Mouse (Mus musculus): ENCODE data around the gene Hcfc1r1. TPM values are rescaled to one million over a fixed set of nuclear protein-coding genes. Genes with fewer than 3 reads are reported as not detected.

Hcfc1r1 gene
- polyA plus RNA-seq, 1 experiment = 145 TPM

- peak overlapping the region; percentile 63; the same call in 1 of the 2 replicates for H3K4me3 ChIP-seq (ENCODE audit: low read depth, low read length)
- no peak overlapping the region for H3K27ac ChIP-seq (ENCODE audit: insufficient read depth, low read length)
- H3K9me3 ChIP-seq (replicated peaks; ENCODE audit: control insufficient read depth, insufficient read depth, low read length, poor library complexity, severe bottlenecking) = no peaks in the 10 kb centered on the region
- 0 out of 2 replicates have a peak, but pooled peaks cover 6% of the 10 kb centered on the region for H3K36me3 ChIP-seq (ENCODE audit: control insufficient read depth, insufficient read depth, low read length, poor library complexity, severe bottlenecking)
- peaks cover 12% of the 10 kb centered on the region for H3K4me1 ChIP-seq (ENCODE audit: control insufficient read depth, insufficient read depth, low read length)
- H3K27me3 ChIP-seq (ENCODE audit: control insufficient read depth, insufficient read depth, low read length, poor library complexity, severe bottlenecking) = no peaks in the 10 kb centered on the region
- H3K9ac ChIP-seq (ENCODE audit: low read depth, poor library complexity, severe bottlenecking) = no peak overlapping the region
- TF ChIP-seq EP300 (IDR thresholded peaks at IDR 0.05; ENCODE audit: insufficient read depth, low read depth, low read length) (no peak), CTCF (IDR thresholded peaks at IDR 0.05; ENCODE audit: low read depth, low read length) (no peak), POLR2A (IDR thresholded peaks at IDR 0.05; ENCODE audit: insufficient read depth, low read length) (no peak)
Measured at GRCm38 (mm10) chr17:23682530-23682929, 9.1 kb downstream of the Hcfc1r1 start.

GRCm38 (mm10) chr17:23683226-23683625 is 9.8 kb downstream of the Hcfc1r1 start:
- Histone ChIP-seq H3K9ac (ENCODE audit: low read depth, poor library complexity, severe bottlenecking) (peak overlapping the region; percentile 4; the same call in 1 of the 2 replicates), H3K4me3 (ENCODE audit: low read depth, low read length) (peak overlapping the region; percentile 63)
- TF ChIP-seq EP300 (IDR thresholded peaks at IDR 0.05; ENCODE audit: insufficient read depth, low read depth, low read length) (no peak), CTCF (IDR thresholded peaks at IDR 0.05; ENCODE audit: low read depth, low read length) (no peak), POLR2A (IDR thresholded peaks at IDR 0.05; ENCODE audit: insufficient read depth, low read length) (no peak)

GRCm38 (mm10) chr17:23683856-23684672 is 10.7 kb downstream of the Hcfc1r1 start, which contains the start of gene Cldn9:
TSS of gene Cldn9 (minus strand) at chr17:23684026.
- Histone ChIP-seq H3K9ac (ENCODE audit: low read depth, poor library complexity, severe bottlenecking) (peak within 1 kb of the TSS; percentile 10; the same call in 1 of the 2 replicates), H3K27ac (ENCODE audit: insufficient read depth, low read length) (peak within 1 kb of the TSS; percentile 7; the same call in 1 of the 2 replicates), H3K4me3 (ENCODE audit: low read depth, low read length) (peak within 1 kb of the TSS; percentile 63), H3K27me3 (ENCODE audit: control insufficient read depth, insufficient read depth, low read length, poor library complexity, severe bottlenecking) (no peaks in the 10 kb centered on the region), H3K9me3 (replicated peaks; ENCODE audit: control insufficient read depth, insufficient read depth, low read length, poor library complexity, severe bottlenecking) (no peaks in the 10 kb centered on the region), H3K4me1 (ENCODE audit: control insufficient read depth, insufficient read depth, low read length) (peaks cover 12% of the 10 kb centered on the region), H3K36me3 (ENCODE audit: control insufficient read depth, insufficient read depth, low read length, poor library complexity, severe bottlenecking) (0 out of 2 replicates have a peak, but pooled peaks cover 6% of the 10 kb centered on the region)
- TF ChIP-seq POLR2A (IDR thresholded peaks at IDR 0.05; ENCODE audit: insufficient read depth, low read length) = no peak
- TF ChIP-seq EP300 (IDR thresholded peaks at IDR 0.05; ENCODE audit: insufficient read depth, low read depth, low read length) = no peak
- TF ChIP-seq CTCF (IDR thresholded peaks at IDR 0.05; ENCODE audit: low read depth, low read length) = no peak

More at GRCm38 (mm10) chr17:23683226-23683625, 9.8 kb downstream of the Hcfc1r1 start:
- Histone ChIP-seq H3K9me3 (replicated peaks; ENCODE audit: control insufficient read depth, insufficient read depth, low read length, poor library complexity, severe bottlenecking) (no peaks in the 10 kb centered on the region), H3K36me3 (ENCODE audit: control insufficient read depth, insufficient read depth, low read length, poor library complexity, severe bottlenecking) (0 out of 2 replicates have a peak, but pooled peaks cover 6% of the 10 kb centered on the region), H3K27me3 (ENCODE audit: control insufficient read depth, insufficient read depth, low read length, poor library complexity, severe bottlenecking) (no peaks in the 10 kb centered on the region), H3K27ac (ENCODE audit: insufficient read depth, low read length) (no peak overlapping the region), H3K4me1 (ENCODE audit: control insufficient read depth, insufficient read depth, low read length) (peaks cover 12% of the 10 kb centered on the region)

- Histone ChIP-seq H3K36me3 (ENCODE audit: control insufficient read depth, insufficient read depth, low read length, poor library complexity, severe bottlenecking) (no peaks in the 10 kb centered on the region), H3K27me3 (ENCODE audit: control insufficient read depth, insufficient read depth, low read length, poor library complexity, severe bottlenecking) (no peaks in the 10 kb centered on the region), H3K4me1 (ENCODE audit: control insufficient read depth, insufficient read depth, low read length) (peaks cover 10% of the 10 kb centered on the region), H3K27ac (ENCODE audit: insufficient read depth, low read length) (peak overlapping the region; percentile 91), H3K4me3 (ENCODE audit: low read depth, low read length) (no peak overlapping the region), H3K9ac (ENCODE audit: low read depth, poor library complexity, severe bottlenecking) (no peak overlapping the region), H3K9me3 (replicated peaks; ENCODE audit: control insufficient read depth, insufficient read depth, low read length, poor library complexity, severe bottlenecking) (no peaks in the 10 kb centered on the region)
- TF ChIP-seq EP300 (IDR thresholded peaks at IDR 0.05; ENCODE audit: insufficient read depth, low read depth, low read length) (peak; percentile 92), CTCF (IDR thresholded peaks at IDR 0.05; ENCODE audit: low read depth, low read length) (no peak)
Measured at GRCm38 (mm10) chr17:23694491-23694890, 21.1 kb downstream of the Hcfc1r1 start.

- Histone ChIP-seq H3K9ac (ENCODE audit: low read depth, poor library complexity, severe bottlenecking) (peak overlapping the region; percentile 13; the same call in 1 of the 2 replicates), H3K9me3 (replicated peaks; ENCODE audit: control insufficient read depth, insufficient read depth, low read length, poor library complexity, severe bottlenecking) (no peaks in the 10 kb centered on the region), H3K27ac (ENCODE audit: insufficient read depth, low read length) (peak overlapping the region; percentile 55), H3K36me3 (ENCODE audit: control insufficient read depth, insufficient read depth, low read length, poor library complexity, severe bottlenecking) (no peaks in the 10 kb centered on the region), H3K27me3 (ENCODE audit: control insufficient read depth, insufficient read depth, low read length, poor library complexity, severe bottlenecking) (no peaks in the 10 kb centered on the region), H3K4me3 (ENCODE audit: low read depth, low read length) (no peak overlapping the region), H3K4me1 (ENCODE audit: control insufficient read depth, insufficient read depth, low read length) (peaks cover 10% of the 10 kb centered on the region)
- TF ChIP-seq EP300 (IDR thresholded peaks at IDR 0.05; ENCODE audit: insufficient read depth, low read depth, low read length) (0 out of 2 replicates have a peak, but pooled peaks have one; percentile 21), POLR2A (IDR thresholded peaks at IDR 0.05; ENCODE audit: insufficient read depth, low read length) (no peak)
Measured at GRCm38 (mm10) chr17:23695801-23696200, 22.4 kb downstream of the Hcfc1r1 start.
